8 mouse cellular contexts compared by ENCODE assay signal in genomic region chr7:34169454-34169853, GRCm38 (mm10). TPM values are rescaled to one million over a fixed set of nuclear protein-coding genes. Genes with fewer than 3 reads are reported as not detected.
DNase-seq lines count a peak whose midpoint lies in the region; ATAC-seq and TF ChIP-seq lines count a peak whose summit lies in the region.

Uba2 (minus strand) TSS chr7:34169599.

- no peak for TF ChIP-seq CTCF in thymus, adult 2 months (IDR thresholded peaks at IDR 0.05; ENCODE audit: borderline replicate concordance, control insufficient read depth, extremely low read depth, insufficient read depth, low read length, poor library complexity)

- peak within 1 kb of the TSS; percentile 81 for H3K4me2 ChIP-seq in embryonic facial prominence, embryonic 12.5 days (replicated peaks)
- H3K4me2 ChIP-seq in heart, embryonic 14.5 days (ENCODE audit: low read length) = peak within 1 kb of the TSS; percentile 92
- H3K4me2 ChIP-seq in neural tube, embryonic 12.5 days (replicated peaks) = peak within 1 kb of the TSS; percentile 86

- DNase-seq in thymus, adult 2 months = no peak
- no peak for DNase-seq in thymus, postnatal 36 days
- no peak for DNase-seq in left cerebral cortex, postnatal 25 days (ENCODE audit: low spot score in 2 of 2)
- DNase-seq in urinary bladder, postnatal 10 days (ENCODE audit: low spot score) = no peak
- DNase-seq in cerebellum, adult 11-12 months = no peak

- intact Hi-C loops in left cerebral cortex, postnatal 25 days (cut with DNase I) = no loop called here

- H3K9me3 ChIP-seq in embryonic facial prominence, embryonic 12.5 days = no peaks in the 10 kb centered on the region
- H3K9me3 ChIP-seq in heart, embryonic 14.5 days (ENCODE audit: control insufficient read depth, low read length) = no peaks in the 10 kb centered on the region
- no peaks in the 10 kb centered on the region for H3K9me3 ChIP-seq in neural tube, embryonic 12.5 days

- H3K36me3 ChIP-seq in thymus, adult 2 months (ENCODE audit: control insufficient read depth, insufficient read depth, low read length) = peaks cover 5% of the 10 kb centered on the region; the same call in 1 of the 2 replicates
- peaks cover 7% of the 10 kb centered on the region for H3K36me3 ChIP-seq in embryonic facial prominence, embryonic 12.5 days
- H3K36me3 ChIP-seq in heart, embryonic 14.5 days (ENCODE audit: control insufficient read depth, insufficient read depth, low read length) = peaks cover 12% of the 10 kb centered on the region
- H3K36me3 ChIP-seq in neural tube, embryonic 12.5 days = peaks cover 10% of the 10 kb centered on the region

- ATAC-seq in embryonic facial prominence, embryonic 12.5 days (ENCODE audit: insufficient number of reproducible peaks, insufficient read depth, low FRiP score, low TSS enrichment) = no peak
- no peak for ATAC-seq in heart, embryonic 14.5 days (ENCODE audit: insufficient number of reproducible peaks, insufficient read depth, low FRiP score, low read depth)
- ATAC-seq in neural tube, embryonic 12.5 days (ENCODE audit: low FRiP score, low read depth) = no peak

- H3K27ac ChIP-seq in thymus, adult 2 months (ENCODE audit: control insufficient read depth, insufficient read depth, low read length) = no peak within 1 kb of the TSS
- peak within 1 kb of the TSS; percentile 94 for H3K27ac ChIP-seq in embryonic facial prominence, embryonic 12.5 days
- H3K27ac ChIP-seq in heart, embryonic 14.5 days (replicated peaks in 1 of 2; ENCODE audit: control insufficient read depth in 1 of 2, insufficient read depth in 1 of 2, low read depth in 2 of 2, low read length in 2 of 2) = peak within 1 kb of the TSS; percentile 24 to 90; a peak in 3 of 4 replicates
- no peak within 1 kb of the TSS for H3K27ac ChIP-seq in neural tube, embryonic 12.5 days

- no peaks in the 10 kb centered on the region for H3K27me3 ChIP-seq in thymus, adult 2 months (ENCODE audit: control insufficient read depth, insufficient read depth, low read length)
- H3K27me3 ChIP-seq in embryonic facial prominence, embryonic 12.5 days = no peaks in the 10 kb centered on the region
- H3K27me3 ChIP-seq in heart, embryonic 14.5 days (ENCODE audit: control insufficient read depth, insufficient read depth, low read length) = no peaks in the 10 kb centered on the region
- no peaks in the 10 kb centered on the region for H3K27me3 ChIP-seq in neural tube, embryonic 12.5 days (replicated peaks)

- no peaks in the 10 kb centered on the region; the same call in 1 of the 2 replicates for H3K4me1 ChIP-seq in thymus, adult 2 months (replicated peaks; ENCODE audit: control insufficient read depth, insufficient read depth, low read length)
- H3K4me1 ChIP-seq in embryonic facial prominence, embryonic 12.5 days = peaks cover 5% of the 10 kb centered on the region; the same call in 1 of the 2 replicates
- H3K4me1 ChIP-seq in heart, embryonic 14.5 days (ENCODE audit: control insufficient read depth in 2 of 2, insufficient read depth in 2 of 2, low read length in 2 of 2) = peaks cover 0 to 9% of the 10 kb centered on the region in 2 experiments; a peak in 2 of 4 replicates
- H3K4me1 ChIP-seq in neural tube, embryonic 12.5 days = peaks cover 11% of the 10 kb centered on the region; the same call in 1 of the 2 replicates

- no peak for TF ChIP-seq POLR2A in thymus, adult 2 months (IDR thresholded peaks at IDR 0.05; ENCODE audit: control insufficient read depth, extremely low read depth, insufficient read depth, low read length, poor library complexity)

- H3K9ac ChIP-seq in embryonic facial prominence, embryonic 12.5 days = peak within 1 kb of the TSS; percentile 96
- H3K9ac ChIP-seq in heart, embryonic 14.5 days (ENCODE audit: low read length) = peak within 1 kb of the TSS; percentile 91
- peak within 1 kb of the TSS; percentile 95 for H3K9ac ChIP-seq in neural tube, embryonic 12.5 days

- peak within 1 kb of the TSS; percentile 98 for H3K4me3 ChIP-seq in thymus, adult 2 months (ENCODE audit: control insufficient read depth, insufficient read depth, low read length)
- H3K4me3 ChIP-seq in embryonic facial prominence, embryonic 12.5 days = peak within 1 kb of the TSS; percentile 92
- peak within 1 kb of the TSS; percentile 79 to 89 for H3K4me3 ChIP-seq in heart, embryonic 14.5 days (ENCODE audit: control insufficient read depth in 1 of 2, insufficient read depth in 1 of 2, low read depth in 1 of 2, low read length in 2 of 2)
- H3K4me3 ChIP-seq in neural tube, embryonic 12.5 days = peak within 1 kb of the TSS; percentile 97

- 95% methylated on average over 3 of the region's 3 CpGs for WGBS in thymus, adult 2 months
- 81% methylated on average over 3 of the region's 3 CpGs for WGBS in embryonic facial prominence, embryonic 12.5 days
- 75% methylated on average over 3 of the region's 3 CpGs for WGBS in heart, embryonic 14.5 days
- WGBS in neural tube, embryonic 12.5 days = 84% methylated on average over 3 of the region's 3 CpGs

RNA-seq across cellular contexts. Expression of gene Uba2, which starts in this region (rescaled TPM):
- polyA plus RNA-seq in thymus, adult 2 months (2012; rRNA removed) = 81.6 and 93.9 TPM in 2 replicates
- polyA plus RNA-seq in embryonic facial prominence, embryonic 12.5 days (2016; fragmentation: Nextera tagmentation; extraction: Ambion mirVana) = 245 and 255 TPM in 2 replicates
- 92.0 and 94.6 TPM in 2 replicates for polyA plus RNA-seq in heart, embryonic 14.5 days (2014; fragmentation: Nextera tagmentation; extraction: Ambion mirVana)
- 10 to 100 TPM; 87.2 to 91.5 TPM for total RNA-seq in left cerebral cortex, postnatal 25 days (2021)
- 219 and 231 TPM in 2 replicates for polyA plus RNA-seq in neural tube, embryonic 12.5 days (2016; fragmentation: Nextera tagmentation; extraction: Ambion mirVana)

Comparison
In these comparisons a context has a peak if more than half of its experiments do, and no peak if none do; other contexts are left out.
1. H3K27ac ChIP-seq: peak in embryonic facial prominence, embryonic 12.5 days (single experiment) and heart, embryonic 14.5 days (2 of 2); none in thymus, adult 2 months (single experiment) and neural tube, embryonic 12.5 days (single experiment).
2. Peak in every context shown above with its lines, with median percentiles within 50 percentile points of each other: H3K4me3 ChIP-seq, H3K4me2 ChIP-seq and H3K9ac ChIP-seq.